Mouse (Mus musculus): Measurements from ENCODE around the gene Scgn. TPM values are rescaled to one million over a fixed set of nuclear protein-coding genes. Genes with fewer than 3 reads are reported as not detected.

Scgn gene
- 1.9 and 3.7 TPM in 2 replicates for polyA plus RNA-seq (2015; fragmentation: Nextera tagmentation; extraction: Ambion mirVana)

DNA sequence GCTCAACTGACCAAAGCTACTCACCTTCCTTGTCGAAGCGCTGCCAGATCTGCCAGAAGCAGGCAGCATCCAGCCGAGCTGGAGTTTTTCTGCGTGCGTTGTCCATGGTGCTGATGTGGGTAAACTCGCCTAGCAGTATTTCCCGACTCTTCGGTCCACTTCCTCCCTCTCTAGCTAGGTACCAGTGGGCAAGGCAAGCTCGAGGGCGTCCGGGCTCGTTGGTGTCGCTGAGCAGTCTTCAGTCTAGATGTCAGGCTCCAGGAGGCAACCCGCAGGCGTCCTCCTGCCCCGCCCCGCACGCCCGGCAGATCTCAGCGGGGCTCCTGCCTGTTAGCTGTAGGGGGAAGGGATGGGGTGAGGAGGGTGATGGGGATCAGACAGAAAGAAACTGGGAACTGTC lies at the start of gene Scgn:
Scgn (minus strand) TSS at position 287 of the 400 bp plus-strand sequence.
- H3K36me3 ChIP-seq (ENCODE audit: control insufficient read depth, insufficient read depth): no peaks in the 10 kb centered on the region
- peaks cover 13% of the 10 kb centered on the region for H3K4me1 ChIP-seq (replicated peaks; ENCODE audit: control insufficient read depth, insufficient read depth, low read length)
- H3K4me3 ChIP-seq (replicated peaks; ENCODE audit: low read length): peak within 1 kb of the TSS; percentile 38
- 0% methylated on average over 20 of the region's 20 CpGs for WGBS
- H3K27me3 ChIP-seq (replicated peaks; ENCODE audit: control insufficient read depth, insufficient read depth, low read length): peaks cover 11% of the 10 kb centered on the region; the same call in 1 of the 2 replicates
- peak; percentile 30 for ATAC-seq
- no peaks in the 10 kb centered on the region for H3K9me3 ChIP-seq (ENCODE audit: control insufficient read depth, low read length)
- H3K4me2 ChIP-seq (ENCODE audit: low read length): peak within 1 kb of the TSS; percentile 51
- no peak within 1 kb of the TSS for H3K27ac ChIP-seq (ENCODE audit: low read length)
- peak within 1 kb of the TSS; percentile 40; the same call in 1 of the 2 replicates for H3K9ac ChIP-seq (replicated peaks; ENCODE audit: low read depth, low read length)

DNA sequence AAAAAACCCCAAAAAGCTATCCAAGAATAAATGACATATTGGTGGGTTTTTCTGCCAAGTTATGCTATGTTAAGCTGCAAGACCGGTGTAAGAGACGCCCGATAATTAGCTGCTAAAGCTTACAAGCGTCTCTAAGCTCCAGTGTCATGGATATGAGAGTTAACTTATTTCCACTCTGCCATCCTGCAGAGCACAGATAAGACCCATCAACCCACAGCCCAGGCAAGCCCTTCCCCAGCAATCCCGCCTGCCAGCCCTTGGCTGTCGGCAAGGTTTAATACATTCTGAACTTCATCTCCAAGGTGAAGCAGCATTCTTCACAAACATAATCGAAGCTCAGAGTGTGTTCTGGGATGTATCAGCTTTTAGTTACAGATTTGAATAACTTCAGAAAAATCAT lies 49.2 kb upstream of the Scgn start:
- no peak overlapping the region for H3K9ac ChIP-seq (replicated peaks; ENCODE audit: low read depth, low read length)
- WGBS: 66% methylated on average over 7 of the region's 7 CpGs
- H3K27ac ChIP-seq (ENCODE audit: low read length): no peak overlapping the region
- no peaks in the 10 kb centered on the region for H3K27me3 ChIP-seq (replicated peaks; ENCODE audit: control insufficient read depth, insufficient read depth, low read length)
- peaks cover 8% of the 10 kb centered on the region for H3K36me3 ChIP-seq (ENCODE audit: control insufficient read depth, insufficient read depth)
- H3K4me1 ChIP-seq (replicated peaks; ENCODE audit: control insufficient read depth, insufficient read depth, low read length): peaks cover 3% of the 10 kb centered on the region
- H3K4me3 ChIP-seq (replicated peaks; ENCODE audit: low read length): no peak overlapping the region
- H3K4me2 ChIP-seq (ENCODE audit: low read length): no peak overlapping the region
- no peaks in the 10 kb centered on the region for H3K9me3 ChIP-seq (ENCODE audit: control insufficient read depth, low read length)
- no peak for ATAC-seq

DNA sequence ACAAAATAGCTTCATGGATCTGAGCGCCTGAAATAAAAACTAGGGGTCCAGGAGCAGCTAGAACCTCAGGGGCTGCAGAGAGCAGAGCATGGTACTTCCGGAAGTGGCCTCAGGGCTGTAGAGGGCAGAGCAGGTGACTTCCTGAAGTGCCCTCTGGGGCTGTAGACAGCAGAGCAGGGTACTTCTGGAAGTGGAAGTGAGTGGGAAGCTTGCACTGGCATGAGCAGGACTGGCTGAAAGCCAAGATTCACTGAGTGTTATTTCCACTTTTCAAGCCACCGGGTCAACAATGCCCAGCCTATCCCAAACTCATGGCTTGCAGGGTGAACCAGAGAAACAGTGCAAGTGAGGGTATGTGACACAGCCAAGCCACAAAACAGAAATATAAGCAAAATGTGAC lies 46.5 kb upstream of the Scgn start:
- WGBS: 77% methylated on average over 3 of the region's 3 CpGs

DNA sequence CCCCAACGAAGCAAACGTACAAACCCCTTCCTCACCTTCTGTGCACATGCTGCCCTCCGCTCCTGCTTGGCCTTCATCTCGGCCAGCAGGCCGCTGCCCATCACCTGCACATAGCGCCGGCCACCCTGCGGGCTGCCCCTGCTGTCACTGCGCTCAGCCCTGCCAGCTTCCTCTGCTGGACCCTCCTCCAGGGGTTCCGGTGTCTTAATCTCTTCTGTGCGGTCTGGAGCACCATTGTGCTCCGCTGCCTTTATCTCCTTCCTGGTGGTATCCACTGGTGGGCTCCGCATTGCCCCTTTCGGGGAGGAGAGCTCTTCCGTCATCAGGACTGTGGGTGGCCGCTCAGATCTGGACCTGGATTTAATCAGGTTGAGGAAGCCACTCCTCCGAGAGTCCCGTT lies 45.1 kb upstream of the Scgn start:
- no peak overlapping the region for H3K27ac ChIP-seq (ENCODE audit: low read length)
- no peak for ATAC-seq
- H3K9me3 ChIP-seq (ENCODE audit: control insufficient read depth, low read length): no peaks in the 10 kb centered on the region
- 67% methylated on average over 18 of the region's 18 CpGs for WGBS
- H3K4me1 ChIP-seq (replicated peaks; ENCODE audit: control insufficient read depth, insufficient read depth, low read length): no peaks in the 10 kb centered on the region
- H3K27me3 ChIP-seq (replicated peaks; ENCODE audit: control insufficient read depth, insufficient read depth, low read length): no peaks in the 10 kb centered on the region
- peaks cover 1% of the 10 kb centered on the region; the same call in 1 of the 2 replicates for H3K36me3 ChIP-seq (ENCODE audit: control insufficient read depth, insufficient read depth)
- no peak overlapping the region for H3K4me2 ChIP-seq (ENCODE audit: low read length)
- H3K4me3 ChIP-seq (replicated peaks; ENCODE audit: low read length): no peak overlapping the region
- no peak overlapping the region for H3K9ac ChIP-seq (replicated peaks; ENCODE audit: low read depth, low read length)

More for the DNA sequence above, 46.5 kb upstream of the Scgn start:
- Histone ChIP-seq H3K9me3 (ENCODE audit: control insufficient read depth, low read length) (no peaks in the 10 kb centered on the region), H3K4me1 (replicated peaks; ENCODE audit: control insufficient read depth, insufficient read depth, low read length) (no peaks in the 10 kb centered on the region), H3K36me3 (ENCODE audit: control insufficient read depth, insufficient read depth) (peaks cover 8% of the 10 kb centered on the region), H3K4me2 (ENCODE audit: low read length) (no peak overlapping the region), H3K27me3 (replicated peaks; ENCODE audit: control insufficient read depth, insufficient read depth, low read length) (no peaks in the 10 kb centered on the region), H3K27ac (ENCODE audit: low read length) (no peak overlapping the region), H3K9ac (replicated peaks; ENCODE audit: low read depth, low read length) (no peak overlapping the region), H3K4me3 (replicated peaks; ENCODE audit: low read length) (no peak overlapping the region)
- no peak for ATAC-seq

DNA sequence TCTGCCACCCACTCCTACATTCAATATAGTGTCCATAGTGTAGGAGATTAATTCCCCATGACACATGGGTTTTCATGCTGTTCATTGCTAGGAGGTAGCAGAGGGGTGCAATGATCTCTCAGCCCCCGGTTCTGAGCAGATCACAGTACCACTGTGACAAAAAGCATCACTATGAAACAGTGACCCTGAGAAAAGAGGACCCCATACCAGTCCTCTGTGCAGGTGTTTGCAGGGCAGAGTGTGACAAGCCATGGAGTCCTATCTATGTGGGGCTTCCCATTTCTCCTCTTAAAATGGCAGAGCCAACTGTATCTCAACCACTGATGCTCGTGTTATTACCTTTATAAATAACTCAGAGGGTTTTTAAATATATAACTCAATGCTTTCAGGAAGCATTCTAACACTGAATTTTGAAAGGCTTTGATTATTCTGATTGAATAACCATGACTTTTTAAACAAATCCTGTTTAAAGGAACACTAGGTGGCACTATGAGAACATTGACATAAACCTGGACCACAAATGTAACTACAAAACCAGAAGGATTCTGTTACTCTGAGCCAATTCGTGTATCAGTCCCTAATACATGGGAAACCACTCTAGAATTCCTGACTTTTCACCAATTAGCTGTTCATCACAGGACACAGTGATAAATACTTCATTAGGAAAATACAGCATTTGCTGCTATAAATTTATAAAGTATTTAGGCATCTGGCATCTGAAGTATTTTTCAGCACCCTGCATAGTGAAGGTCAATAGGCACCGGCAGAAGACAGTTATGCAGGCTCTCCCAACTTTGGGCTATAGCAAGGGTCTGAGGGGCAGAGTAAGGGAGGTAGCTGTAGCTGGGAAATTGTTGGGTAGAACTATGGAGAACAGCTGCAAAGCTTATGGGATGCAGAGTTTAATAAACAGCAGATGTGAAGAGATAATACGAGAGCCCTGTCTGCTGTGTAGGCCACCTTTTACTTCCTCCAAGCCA lies 36.5 kb upstream of the Scgn start:
- Histone ChIP-seq H3K9ac (replicated peaks; ENCODE audit: low read depth, low read length) (no peak overlapping the region), H3K36me3 (ENCODE audit: control insufficient read depth, insufficient read depth) (no peaks in the 10 kb centered on the region), H3K4me3 (replicated peaks; ENCODE audit: low read length) (no peak overlapping the region), H3K27me3 (replicated peaks; ENCODE audit: control insufficient read depth, insufficient read depth, low read length) (no peaks in the 10 kb centered on the region), H3K27ac (ENCODE audit: low read length) (no peak overlapping the region), H3K9me3 (ENCODE audit: control insufficient read depth, low read length) (no peaks in the 10 kb centered on the region), H3K4me1 (replicated peaks; ENCODE audit: control insufficient read depth, insufficient read depth, low read length) (no peaks in the 10 kb centered on the region), H3K4me2 (ENCODE audit: low read length) (no peak overlapping the region)
- 66% methylated on average over 5 of the region's 5 CpGs for WGBS
- ATAC-seq: peak; percentile 74

DNA sequence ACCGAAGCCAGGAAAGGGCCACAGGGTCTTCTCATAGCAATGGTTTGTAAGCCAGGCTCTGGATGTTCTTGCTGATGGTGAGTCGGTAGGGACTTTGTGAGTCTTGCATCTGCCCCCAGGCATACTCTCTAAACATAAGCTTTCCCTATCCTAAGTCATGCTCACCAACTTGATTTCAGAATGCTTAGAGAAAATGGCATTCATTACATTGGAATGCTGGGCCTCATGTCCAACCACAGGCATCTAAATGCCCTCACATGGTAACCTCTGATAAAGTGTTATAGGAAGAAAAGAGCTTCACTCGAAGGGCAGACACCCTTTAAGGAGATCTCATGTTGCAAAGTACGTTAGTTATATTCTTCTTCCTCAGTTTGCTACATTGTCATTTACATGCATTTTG lies 27.5 kb upstream of the Scgn start:
- no peak overlapping the region for H3K27ac ChIP-seq (ENCODE audit: low read length)
- no peak for ATAC-seq
- no peaks in the 10 kb centered on the region for H3K27me3 ChIP-seq (replicated peaks; ENCODE audit: control insufficient read depth, insufficient read depth, low read length)

DNA sequence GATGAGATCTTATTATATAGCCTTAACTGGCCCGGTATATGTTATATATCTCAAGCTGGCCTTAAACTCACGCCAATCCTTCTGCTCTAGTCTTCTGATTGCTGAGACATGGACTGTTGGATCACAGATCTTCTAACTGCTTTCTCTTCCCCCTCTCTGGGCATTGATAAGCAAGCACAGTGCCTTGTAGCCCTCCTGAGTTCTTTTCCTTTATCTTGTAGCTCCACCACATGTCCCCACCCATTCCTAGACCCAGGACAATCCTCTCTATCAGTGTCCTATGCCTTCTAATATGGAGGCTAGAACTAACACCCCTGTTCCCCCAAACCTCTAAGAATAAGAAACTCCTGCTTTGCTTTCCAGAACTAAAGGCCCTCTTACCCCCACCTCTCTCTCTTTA lies 14.5 kb upstream of the Scgn start:
- H3K27ac ChIP-seq (ENCODE audit: low read length): no peak overlapping the region
- no peaks in the 10 kb centered on the region for H3K36me3 ChIP-seq (ENCODE audit: control insufficient read depth, insufficient read depth)
- no peak for ATAC-seq
- H3K27me3 ChIP-seq (replicated peaks; ENCODE audit: control insufficient read depth, insufficient read depth, low read length): no peaks in the 10 kb centered on the region
- no peak overlapping the region for H3K9ac ChIP-seq (replicated peaks; ENCODE audit: low read depth, low read length)
- no peaks in the 10 kb centered on the region for H3K9me3 ChIP-seq (ENCODE audit: control insufficient read depth, low read length)
- H3K4me3 ChIP-seq (replicated peaks; ENCODE audit: low read length): no peak overlapping the region
- 83% methylated on average over 2 of the region's 2 CpGs for WGBS
- no peak overlapping the region for H3K4me2 ChIP-seq (ENCODE audit: low read length)
- H3K4me1 ChIP-seq (replicated peaks; ENCODE audit: control insufficient read depth, insufficient read depth, low read length): no peaks in the 10 kb centered on the region

More for the DNA sequence above, 27.5 kb upstream of the Scgn start:
- no peaks in the 10 kb centered on the region for H3K9me3 ChIP-seq (ENCODE audit: control insufficient read depth, low read length)
- no peaks in the 10 kb centered on the region for H3K36me3 ChIP-seq (ENCODE audit: control insufficient read depth, insufficient read depth)
- H3K4me3 ChIP-seq (replicated peaks; ENCODE audit: low read length): no peak overlapping the region
- H3K9ac ChIP-seq (replicated peaks; ENCODE audit: low read depth, low read length): no peak overlapping the region
- H3K4me2 ChIP-seq (ENCODE audit: low read length): no peak overlapping the region
- no peaks in the 10 kb centered on the region for H3K4me1 ChIP-seq (replicated peaks; ENCODE audit: control insufficient read depth, insufficient read depth, low read length)
- WGBS: 95% methylated on average over 4 of the region's 4 CpGs

DNA sequence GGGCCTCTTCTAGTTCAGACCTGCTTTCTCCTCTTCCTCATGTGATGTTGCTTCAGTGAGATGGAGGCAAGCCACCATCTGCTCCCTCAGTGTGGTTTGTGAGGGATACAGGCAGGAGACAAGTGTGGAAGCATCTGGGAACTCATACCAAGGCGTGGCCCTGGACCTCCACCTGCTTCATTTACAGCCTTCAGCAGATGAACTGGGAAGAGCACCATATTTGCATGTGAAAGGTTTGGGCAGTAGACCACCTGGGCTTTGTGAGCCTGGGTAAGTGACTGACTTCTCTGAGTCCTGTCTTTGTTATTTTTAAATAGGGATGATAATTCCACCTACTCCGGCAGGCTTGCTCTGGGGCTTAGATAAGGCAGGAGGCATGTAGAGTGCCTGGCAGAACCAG lies 10.8 kb upstream of the Scgn start:
- ATAC-seq: no peak
- 80% methylated on average over 2 of the region's 2 CpGs for WGBS

DNA sequence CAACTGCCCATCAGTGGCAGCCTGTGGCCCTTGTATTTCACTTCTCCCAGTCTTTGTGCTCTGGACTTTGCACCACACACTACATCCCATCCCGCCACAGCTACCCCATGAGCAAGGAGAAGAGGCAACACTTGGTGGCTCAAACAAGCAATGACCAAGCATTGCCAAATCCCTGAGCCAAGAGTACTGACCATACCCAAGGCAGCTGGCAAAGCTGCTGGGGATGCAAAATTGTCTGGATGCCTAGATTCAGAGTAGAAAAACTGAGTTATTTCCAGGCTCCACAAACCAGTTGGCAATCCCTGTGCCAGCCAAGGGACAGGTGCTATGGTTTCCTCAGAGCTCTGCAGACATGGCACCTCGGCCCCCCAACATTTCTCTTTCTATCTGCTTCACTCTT lies 10.1 kb upstream of the Scgn start:
- no peak overlapping the region for H3K4me3 ChIP-seq (replicated peaks; ENCODE audit: low read length)
- H3K9me3 ChIP-seq (ENCODE audit: control insufficient read depth, low read length): no peaks in the 10 kb centered on the region
- H3K4me1 ChIP-seq (replicated peaks; ENCODE audit: control insufficient read depth, insufficient read depth, low read length): no peaks in the 10 kb centered on the region
- no peak overlapping the region for H3K27ac ChIP-seq (ENCODE audit: low read length)
- no peak for ATAC-seq
- no peaks in the 10 kb centered on the region for H3K36me3 ChIP-seq (ENCODE audit: control insufficient read depth, insufficient read depth)
- 80% methylated on average over 2 of the region's 2 CpGs for WGBS
- H3K4me2 ChIP-seq (ENCODE audit: low read length): no peak overlapping the region
- H3K27me3 ChIP-seq (replicated peaks; ENCODE audit: control insufficient read depth, insufficient read depth, low read length): no peaks in the 10 kb centered on the region
- H3K9ac ChIP-seq (replicated peaks; ENCODE audit: low read depth, low read length): no peak overlapping the region

More for the DNA sequence above, 10.8 kb upstream of the Scgn start:
- Histone ChIP-seq H3K4me2 (ENCODE audit: low read length) (no peak overlapping the region), H3K27ac (ENCODE audit: low read length) (no peak overlapping the region), H3K36me3 (ENCODE audit: control insufficient read depth, insufficient read depth) (no peaks in the 10 kb centered on the region), H3K9ac (replicated peaks; ENCODE audit: low read depth, low read length) (no peak overlapping the region), H3K27me3 (replicated peaks; ENCODE audit: control insufficient read depth, insufficient read depth, low read length) (no peaks in the 10 kb centered on the region), H3K4me3 (replicated peaks; ENCODE audit: low read length) (no peak overlapping the region), H3K4me1 (replicated peaks; ENCODE audit: control insufficient read depth, insufficient read depth, low read length) (no peaks in the 10 kb centered on the region), H3K9me3 (ENCODE audit: control insufficient read depth, low read length) (no peaks in the 10 kb centered on the region)

Measured in forebrain, embryonic 16.5 days (tissue).